Mouse (Mus musculus) cerebellum, postnatal 25 days (tissue): ENCODE measurements around the gene Gm9837.

Experiments
- DNase-seq, 2 experiments: peaks; one replicate each; pipeline ENCODE4 v3.0.0; 2021; ENCODE audit warnings: mixed read lengths in 2 of 2

Gene Gm9837

DNA sequence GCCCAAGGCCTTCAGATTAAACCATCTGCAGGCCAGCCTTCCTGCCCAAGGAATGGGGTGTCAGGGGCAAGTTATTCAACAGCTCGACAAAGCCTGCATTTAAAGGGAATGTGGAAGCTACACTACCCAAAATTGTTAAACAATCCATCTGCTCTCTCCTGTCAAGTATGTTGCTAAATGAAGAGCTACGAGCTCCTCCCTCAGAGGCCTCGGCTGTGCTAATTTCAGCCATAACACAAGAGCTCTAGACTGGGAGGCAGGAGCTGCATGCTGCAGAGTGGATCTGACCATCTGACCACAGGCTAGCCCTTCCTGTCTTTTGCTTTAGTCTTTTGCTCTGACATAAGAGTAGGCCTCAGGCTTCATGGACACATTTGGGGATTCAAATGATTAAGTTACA, 45.0 kb downstream of the Gm9837 start:
- no peak for DNase-seq

DNA sequence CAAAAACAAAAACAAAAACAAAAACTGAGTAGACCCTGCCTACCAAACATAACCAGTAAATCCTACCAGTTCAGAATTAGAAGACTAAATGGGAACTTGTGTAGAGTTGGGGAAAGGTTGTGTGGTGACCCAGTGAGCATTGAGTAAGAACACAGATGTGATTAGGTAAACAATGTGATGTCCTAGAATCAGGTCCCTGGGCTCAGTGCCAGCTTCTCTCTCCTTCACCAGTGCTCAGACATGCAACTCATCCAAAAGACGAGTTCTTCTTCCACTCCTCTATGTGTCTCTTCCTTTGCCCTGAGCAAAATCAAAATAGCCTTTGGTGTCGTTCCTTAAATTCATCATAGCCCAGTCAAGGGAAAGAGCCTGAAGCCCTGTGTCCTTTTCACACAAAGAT, 45.5 kb downstream of the Gm9837 start:
- DNase-seq: peak in 1 of 2 experiments; percentile 49

DNA sequence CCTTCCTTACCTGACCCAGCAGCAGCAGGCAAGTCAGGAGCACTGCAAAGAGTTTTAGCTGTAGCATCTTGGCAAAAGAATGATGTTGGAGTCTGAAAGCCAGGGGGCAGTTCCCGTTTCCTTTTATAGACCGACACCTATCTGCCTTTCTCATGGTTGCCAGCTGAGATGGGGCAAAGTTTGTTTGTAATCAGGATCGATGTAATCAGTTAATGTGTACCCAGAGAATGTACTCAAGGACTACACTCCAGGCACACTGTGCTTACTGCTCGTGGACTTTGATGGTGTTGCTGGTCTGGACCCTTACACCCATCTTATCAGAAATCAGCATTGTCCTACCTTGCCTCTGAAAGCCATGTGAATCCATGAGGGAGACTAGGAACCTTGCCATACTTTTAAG, 47.2 kb downstream of the Gm9837 start, which contains the start of gene Leap2:
TSS of gene Leap2 (minus strand) at position 135 of the 400 bp plus-strand sequence.
- DNase-seq: no peak
